Mouse (Mus musculus) layer of hippocampus, adult 18-20 months (tissue): Measurements from ENCODE around the gene Cap1. TPM values are rescaled to one million over a fixed set of nuclear protein-coding genes. Genes with fewer than 3 reads are reported as not detected.

ENCODE experiments used
- DNase-seq, 2 experiments: peaks; one replicate each; pipeline ENCODE4 v3.0.0; 2022; ENCODE audit warnings: low spot score in 2 of 2
- long read RNA-seq: library from polyadenylated mRNA; stranded (forward); transcript quantifications from one replicate; pipeline ENCODE4 v2.0.0, GENCODE M21; 2021
- total RNA-seq, 2 experiments: library from RNA; stranded (reverse); gene quantifications; 2 replicates each; pipeline ENCODE4 v1.2.3; 2021

Cap1 gene
- 100 to 1,000 TPM; 296 to 307 TPM for total RNA-seq
- long read RNA-seq, transcript Cap1-202 (13 exons, 2,737 nt), result major isoform, 23 of 74 reads
- long read RNA-seq, transcript Cap1-201 (13 exons, 2,620 nt), result minor isoform, 16 of 74 reads
- long read RNA-seq, transcript Cap1-203 (13 exons, 2,768 nt), result minor isoform, 18 of 74 reads
- long read RNA-seq, partial matches to known transcripts, result 6 of 74 reads
- long read RNA-seq, other reads (novel, unspliced or antisense), result 11 of 74 reads

GRCm38 (mm10) chr4:122885768-122886578 lies at the start of gene Cap1:
Cap1 (minus strand) TSS chr4:122886056.
- peak; percentile 98 to 99 for DNase-seq

GRCm38 (mm10) chr4:122933857-122934256 lies 48.0 kb upstream of the Cap1 start:
- no peak for DNase-seq

- no peak for DNase-seq
Measured at GRCm38 (mm10) chr4:122933051-122933591, 47.3 kb upstream of the Cap1 start.

- DNase-seq, result no peak
Measured at GRCm38 (mm10) chr4:122932239-122932978, 46.6 kb upstream of the Cap1 start.

- no peak for DNase-seq
Measured at GRCm38 (mm10) chr4:122930939-122931590, 45.2 kb upstream of the Cap1 start.

GRCm38 (mm10) chr4:122923392-122924344 lies 37.8 kb upstream of the Cap1 start:
- DNase-seq, result no peak

GRCm38 (mm10) chr4:122922841-122923240 lies 37.0 kb upstream of the Cap1 start:
- DNase-seq, result no peak

- DNase-seq, result peak in 1 of 2 experiments; percentile 59
Measured at GRCm38 (mm10) chr4:122915985-122916384, 30.1 kb upstream of the Cap1 start.

- no peak for DNase-seq
Measured at GRCm38 (mm10) chr4:122914186-122914585, 28.3 kb upstream of the Cap1 start.

GRCm38 (mm10) chr4:122912613-122913012 lies 26.8 kb upstream of the Cap1 start:
- no peak for DNase-seq

GRCm38 (mm10) chr4:122910577-122910976 lies 24.7 kb upstream of the Cap1 start:
- no peak for DNase-seq

- peak; percentile 80 to 90 for DNase-seq
Measured at GRCm38 (mm10) chr4:122909572-122910189, 23.8 kb upstream of the Cap1 start.

- DNase-seq, result no peak
Measured at GRCm38 (mm10) chr4:122905359-122905758, 19.5 kb upstream of the Cap1 start.

GRCm38 (mm10) chr4:122903709-122904108 lies 17.9 kb upstream of the Cap1 start:
- DNase-seq, result no peak

GRCm38 (mm10) chr4:122902156-122902555 lies 16.3 kb upstream of the Cap1 start:
- no peak for DNase-seq

GRCm38 (mm10) chr4:122898313-122898712 lies 12.5 kb upstream of the Cap1 start:
- peak in 1 of 2 experiments; percentile 89 for DNase-seq

- no peak for DNase-seq
Measured at GRCm38 (mm10) chr4:122897750-122898149, 11.9 kb upstream of the Cap1 start.

GRCm38 (mm10) chr4:122892157-122892556 lies 6.3 kb upstream of the Cap1 start:
- no peak for DNase-seq

GRCm38 (mm10) chr4:122891597-122891996 lies 5.7 kb upstream of the Cap1 start:
- DNase-seq, result peak in 1 of 2 experiments; percentile 45
